Mouse (Mus musculus) kidney, postnatal 0 days (tissue): Measurements from ENCODE around the gene Clec12b. TPM values are rescaled to one million over a fixed set of nuclear protein-coding genes. Genes with fewer than 3 reads are reported as not detected.
A peak's percentile ranks its signal among the peaks of the same experiment; 100 is the strongest.

Experiments used
- ATAC-seq: fragments of 200-750 bp; cut with Nextera tagmentation; replicated peaks from 2 replicates; pipeline ENCODE4 v1.8.0; 2017; ENCODE audit warnings: low read depth, moderate number of reproducible peaks, moderate TSS enrichment, moderate library complexity; ENCODE audit not compliant: low FRiP score
- DNase-seq: peaks from one replicate; pipeline ENCODE4 v3.0.0-alpha.2; 2016; ENCODE audit warnings: low spot score
- H3K27ac ChIP-seq: fragments of 300-500 bp; sonication (generic); 2 replicates; pipeline ENCODE4 v1.5.1; 2014; ENCODE audit warnings: mild to moderate bottlenecking
- H3K27me3 ChIP-seq: fragments of 300-500 bp; sonication (generic); 2 replicates; pipeline ENCODE4 v1.6.1; 2014; ENCODE audit warnings: low read length, mixed read lengths; ENCODE audit not compliant: insufficient read depth
- H3K36me3 ChIP-seq: fragments of 300-500 bp; sonication (generic); 2 replicates; pipeline ENCODE4 v1.6.1; 2014; ENCODE audit warnings: low read length, mixed read lengths; ENCODE audit not compliant: insufficient read depth
- H3K4me1 ChIP-seq: fragments of 300-500 bp; sonication (generic); replicated peaks from 2 replicates; pipeline ENCODE4 v1.6.1; 2014; ENCODE audit warnings: antibody characterized with exemption, low read length, mixed read lengths; ENCODE audit not compliant: insufficient read depth
- H3K4me2 ChIP-seq: fragments of 300-500 bp; sonication (generic); 2 replicates; pipeline ENCODE4 v1.6.1; 2014; ENCODE audit warnings: mild to moderate bottlenecking, low read length, moderate library complexity, mixed read lengths
- H3K4me3 ChIP-seq: fragments of 300-500 bp; sonication (generic); replicated peaks from 2 replicates; pipeline ENCODE4 v1.5.1; 2014; ENCODE audit warnings: low read depth, low read length
- H3K9ac ChIP-seq: fragments of 300-500 bp; sonication (generic); 2 replicates; pipeline ENCODE4 v1.6.1; 2014; ENCODE audit warnings: low read depth, low read length
- H3K9me3 ChIP-seq: fragments of 300-500 bp; sonication (generic); replicated peaks from 2 replicates; pipeline ENCODE4 v1.6.1; 2016; ENCODE audit warnings: low read length, inconsistent platforms, mixed read lengths
- CTCF ChIP-seq: IDR thresholded peaks from 2 replicates; pipeline ENCODE4 v1.5.1; 2016; ENCODE audit warnings: antibody characterized with exemption, low read depth, mild to moderate bottlenecking, moderate library complexity
- WGBS: fragments of 180-500 bp; shearing (Covaris S2); extraction: QIAGEN DNeasy Blood & Tissue Kit; methylation state at CpG from one replicate; pipeline ENCODE4 v1.1.7; 2014; 5-methylcytosine and 5-hydroxymethylcytosine counted together
- polyA plus RNA-seq: library from polyadenylated mRNA; unstranded; fragments of >200 nt; fragmentation: Nextera tagmentation; extraction: Ambion mirVana; gene quantifications from 2 replicates; pipeline ENCODE4 v1.2.1, GENCODE M21; 2015

Clec12b gene
- 0.10 and 0.11 TPM in 2 replicates for polyA plus RNA-seq

DNA sequence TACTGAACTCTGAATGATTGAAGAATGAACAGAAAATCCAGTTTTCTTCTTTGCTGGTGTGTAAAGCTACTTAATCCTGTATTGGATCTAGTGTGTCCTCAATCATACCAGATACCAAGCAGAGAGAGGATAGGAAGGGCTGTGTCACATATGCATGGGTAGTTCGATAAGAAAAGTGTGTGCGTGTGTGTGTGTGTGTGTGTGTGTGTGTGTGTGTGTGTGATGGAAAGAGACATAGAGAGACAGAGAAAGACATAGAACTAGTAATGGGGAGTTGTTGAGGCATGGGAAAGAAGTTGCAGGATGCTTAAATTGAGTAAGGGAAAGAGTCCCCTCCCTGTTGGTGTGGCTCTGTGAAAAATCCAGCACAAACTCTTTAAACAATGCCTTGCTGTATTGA, at the start of gene Clec12b:
Gene Clec12b (minus strand): TSS at position 101 of the 400 bp plus-strand sequence.
- DNase-seq (no peak), ATAC-seq (no peak)
- Histone ChIP-seq H3K9ac (no peak within 1 kb of the TSS), H3K4me2 (no peak within 1 kb of the TSS), H3K4me1 (no peaks in the 10 kb centered on the region), H3K4me3 (no peak within 1 kb of the TSS), H3K27ac (no peak within 1 kb of the TSS), H3K9me3 (no peaks in the 10 kb centered on the region), H3K36me3 (no peaks in the 10 kb centered on the region), H3K27me3 (no peaks in the 10 kb centered on the region)
- 92% methylated on average over 2 of the region's 2 CpGs for WGBS
- TF ChIP-seq CTCF = no peak

GRCm38 (mm10) chr6:129434239-129434638, 48.6 kb upstream of the Clec12b start:
- no peak overlapping the region for H3K9ac ChIP-seq
- no peak for TF ChIP-seq CTCF
- no peaks in the 10 kb centered on the region for H3K4me1 ChIP-seq
- ATAC-seq (no peak), DNase-seq (no peak)
- H3K27ac ChIP-seq = no peak overlapping the region
- no peak overlapping the region for H3K4me2 ChIP-seq
- H3K36me3 ChIP-seq = no peaks in the 10 kb centered on the region
- H3K27me3 ChIP-seq = no peaks in the 10 kb centered on the region
- H3K4me3 ChIP-seq = no peak overlapping the region
- no peaks in the 10 kb centered on the region for H3K9me3 ChIP-seq
- 86% methylated on average over 5 of the region's 5 CpGs for WGBS

GRCm38 (mm10) chr6:129427281-129427680, 41.6 kb upstream of the Clec12b start:
- WGBS = 78% methylated on average over 4 of the region's 4 CpGs
- ATAC-seq (no peak), DNase-seq (no peak)
- Histone ChIP-seq H3K9ac (no peak overlapping the region), H3K4me1 (0 out of 2 replicates have a peak, but pooled peaks cover 3% of the 10 kb centered on the region), H3K9me3 (no peaks in the 10 kb centered on the region), H3K36me3 (no peaks in the 10 kb centered on the region), H3K4me3 (no peak overlapping the region), H3K27me3 (no peaks in the 10 kb centered on the region), H3K27ac (no peak overlapping the region), H3K4me2 (no peak overlapping the region)
- no peak for TF ChIP-seq CTCF

DNA sequence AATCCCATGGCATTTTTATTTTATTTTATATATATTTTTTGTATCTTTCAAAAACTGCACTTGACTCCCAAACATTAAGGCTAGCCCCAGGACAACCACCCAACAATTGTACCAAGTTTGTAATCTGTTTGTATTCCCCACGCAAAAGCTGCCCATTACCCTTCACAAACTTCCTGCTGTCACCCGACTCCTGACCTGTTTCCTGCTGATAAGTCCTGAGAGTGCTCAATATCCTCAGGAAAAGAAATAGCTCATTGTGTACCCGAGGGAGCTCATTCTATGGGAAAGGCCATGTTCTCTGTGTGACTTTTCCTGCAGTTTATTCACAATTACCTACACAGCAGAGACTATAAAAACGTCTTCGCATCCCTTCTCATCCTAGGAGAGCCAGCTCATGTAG, 40.1 kb upstream of the Clec12b start:
- ATAC-seq = no peak

GRCm38 (mm10) chr6:129425217-129425616, 39.5 kb upstream of the Clec12b start:
- Histone ChIP-seq H3K4me2 (no peak overlapping the region), H3K27ac (peak overlapping the region; percentile 62), H3K9ac (no peak overlapping the region), H3K27me3 (no peaks in the 10 kb centered on the region), H3K36me3 (no peaks in the 10 kb centered on the region), H3K9me3 (no peaks in the 10 kb centered on the region), H3K4me3 (no peak overlapping the region), H3K4me1 (0 out of 2 replicates have a peak, but pooled peaks cover 3% of the 10 kb centered on the region)
- no peak for TF ChIP-seq CTCF
- DNase-seq = no peak
- 63% methylated on average over 5 of the region's 5 CpGs for WGBS
- no peak for ATAC-seq

More for the DNA sequence above, 40.1 kb upstream of the Clec12b start:
- peak; percentile 54 for DNase-seq
- 31% methylated on average over 5 of the region's 5 CpGs for whole genome bisulfite sequencing
- TF ChIP-seq CTCF = no peak
- Histone ChIP-seq H3K36me3 (no peaks in the 10 kb centered on the region), H3K4me3 (no peak overlapping the region), H3K4me1 (0 out of 2 replicates have a peak, but pooled peaks cover 3% of the 10 kb centered on the region), H3K27ac (no peak overlapping the region), H3K9ac (no peak overlapping the region), H3K27me3 (no peaks in the 10 kb centered on the region), H3K9me3 (no peaks in the 10 kb centered on the region), H3K4me2 (no peak overlapping the region)

DNA sequence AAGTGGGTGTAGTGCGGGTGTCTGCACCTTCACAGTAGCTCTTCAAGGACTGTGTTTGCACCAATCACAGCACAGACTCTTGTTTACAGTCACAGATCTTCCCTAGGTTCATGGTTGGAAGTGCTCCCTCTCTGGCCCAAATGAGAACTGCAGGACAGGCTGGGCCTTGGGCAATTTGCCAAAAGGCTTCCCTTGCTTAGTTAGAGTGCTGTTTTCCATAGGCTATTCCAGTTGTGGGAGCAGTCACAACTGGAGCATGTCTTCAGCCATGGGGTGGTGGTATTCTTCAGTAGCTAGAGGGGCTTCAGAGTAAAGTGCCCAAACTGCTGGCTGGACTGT, 38.0 kb upstream of the Clec12b start:
- H3K4me2 ChIP-seq = no peak overlapping the region
- 0 out of 2 replicates have a peak, but pooled peaks cover 3% of the 10 kb centered on the region for H3K4me1 ChIP-seq
- TF ChIP-seq CTCF = peak; percentile 87
- H3K9ac ChIP-seq = no peak overlapping the region
- no peaks in the 10 kb centered on the region for H3K27me3 ChIP-seq
- no peak overlapping the region for H3K4me3 ChIP-seq
- ATAC-seq (peak; percentile 81), DNase-seq (peak; percentile 75)
- 22% methylated on average over 1 of the region's 1 CpGs for WGBS
- 0 out of 2 replicates have a peak overlapping the region, but pooled peaks have one; percentile 42 for H3K27ac ChIP-seq
- H3K36me3 ChIP-seq = no peaks in the 10 kb centered on the region
- H3K9me3 ChIP-seq = no peaks in the 10 kb centered on the region
